Mouse (Mus musculus): ENCODE data around the gene Cr1l. TPM values are rescaled to one million over a fixed set of nuclear protein-coding genes. Genes with fewer than 3 reads are reported as not detected.

Gene Cr1l
- total and polyA plus RNA-seq, 2 experiments from 2014 or later: 44.5 to 62.1 TPM

DNA sequence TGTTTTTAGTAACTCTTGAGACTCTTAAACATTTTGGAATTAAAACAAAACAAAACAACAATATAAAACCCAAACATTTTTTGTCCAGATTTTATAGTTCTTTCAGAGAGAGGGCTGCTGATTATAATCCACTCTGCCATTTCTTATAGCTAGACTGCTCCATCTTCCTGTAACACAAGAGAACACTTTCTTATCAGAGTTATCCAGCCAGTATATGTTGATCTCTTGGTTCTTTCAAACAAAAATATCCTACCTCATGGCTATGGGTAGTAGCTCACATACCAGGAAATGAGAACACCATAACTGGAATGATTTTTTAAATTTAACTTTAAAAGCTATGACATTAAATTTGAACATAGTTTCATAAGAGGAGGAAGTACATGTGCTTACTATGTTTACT lies 49.2 kb downstream of the Cr1l start:
- Histone ChIP-seq H3K4me1 (ENCODE audit: insufficient read depth) (no peaks in the 10 kb centered on the region), H3K27me3 (ENCODE audit: insufficient read depth, low read length) (no peaks in the 10 kb centered on the region), H3K27ac (ENCODE audit: low read depth, low read length) (no peak overlapping the region), H3K4me2 (ENCODE audit: low read depth) (no peak overlapping the region), H3K9ac (no peak overlapping the region), H3K36me3 (ENCODE audit: insufficient read depth) (0 out of 2 replicates have a peak, but pooled peaks cover 2% of the 10 kb centered on the region), H3K4me3 (ENCODE audit: low read depth, low read length) (no peak overlapping the region), H3K9me3 (ENCODE audit: low read length) (no peaks in the 10 kb centered on the region)
- no peak for TF ChIP-seq CTCF (IDR thresholded peaks at IDR 0.05; ENCODE audit: low read depth)
- DNase-seq (no peak), ATAC-seq (no peak)

Other genes starting within 250 kb of the Cr1l start
- 23.2 and 23.9 TPM in 2 replicates for gene Cd34, start 192.8 kb downstream of the Cr1l start, total RNA-seq (2014; rRNA removed)
- gene Cd34, start 192.8 kb downstream of the Cr1l start, polyA plus RNA-seq (2015; fragmentation: Nextera tagmentation; extraction: Ambion mirVana): 22.0 and 24.5 TPM in 2 replicates
- gene Cd46, start 39.3 kb downstream of the Cr1l start, total RNA-seq (2014; rRNA removed): 5.3 and 5.5 TPM in 2 replicates
- 0.64 and 0.90 TPM in 2 replicates for gene Cd46, start 39.3 kb downstream of the Cr1l start, polyA plus RNA-seq (2015; fragmentation: Nextera tagmentation; extraction: Ambion mirVana)
- 4.1 and 4.2 TPM in 2 replicates for gene Cr2, start 45.1 kb upstream of the Cr1l start, total RNA-seq (2014; rRNA removed)
- gene Cr2, start 45.1 kb upstream of the Cr1l start, polyA plus RNA-seq (2015; fragmentation: Nextera tagmentation; extraction: Ambion mirVana): 1.0 and 1.5 TPM in 2 replicates

Measured in forebrain, postnatal 0 days (tissue).